Mouse (Mus musculus) layer of hippocampus, postnatal 25 days (tissue): ENCODE results near the gene Tmem53. TPM values are rescaled to one million over a fixed set of nuclear protein-coding genes. Genes with fewer than 3 reads are reported as not detected.

Source experiments
- DNase-seq, 2 experiments: peaks; one replicate each; pipeline ENCODE4 v3.0.0; 2022; ENCODE audit warnings: mixed read lengths in 2 of 2, low spot score in 1 of 2; ENCODE audit errors: extremely low spot score in 1 of 2
- total RNA-seq, 2 experiments: library from RNA; stranded (reverse); gene quantifications; 2 replicates each; pipeline ENCODE4 v1.2.3; 2021

Gene Tmem53
- 1 to 10 TPM; 4.6 to 6.0 TPM for total RNA-seq

DNA sequence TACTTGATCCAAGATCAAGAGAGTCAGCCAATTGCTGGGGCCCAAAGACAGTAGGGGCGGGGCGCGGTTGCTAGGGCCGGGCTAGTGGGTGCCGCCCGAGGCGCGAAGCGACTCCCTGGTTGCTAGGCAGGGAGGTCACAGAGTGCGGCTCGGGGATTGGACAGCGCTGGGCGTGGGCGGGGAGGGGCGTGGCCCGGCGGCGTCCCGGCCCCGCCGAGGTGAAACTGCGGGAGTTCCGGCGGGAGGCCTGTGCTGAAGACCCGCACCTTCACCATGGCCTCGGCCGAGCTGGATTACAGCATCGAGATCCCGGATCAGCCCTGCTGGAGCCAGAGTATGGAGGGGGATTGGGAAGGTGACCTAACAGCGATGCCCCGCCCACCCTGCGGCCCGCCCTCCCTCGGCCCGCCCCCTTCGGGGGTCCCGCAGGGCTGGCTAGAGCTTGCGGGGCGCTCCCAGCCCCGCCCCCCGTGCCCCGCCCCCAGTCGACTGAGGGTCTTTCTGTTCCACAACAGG lies at the start of gene Tmem53, which contains the start of gene Armh1:
TSS of gene Tmem53 (plus strand) at position 151 of the 516 bp plus-strand sequence.
TSS of gene Armh1 (minus strand) at position 325 of the 516 bp plus-strand sequence.
- DNase-seq: peak; percentile 64 to 73

DNA sequence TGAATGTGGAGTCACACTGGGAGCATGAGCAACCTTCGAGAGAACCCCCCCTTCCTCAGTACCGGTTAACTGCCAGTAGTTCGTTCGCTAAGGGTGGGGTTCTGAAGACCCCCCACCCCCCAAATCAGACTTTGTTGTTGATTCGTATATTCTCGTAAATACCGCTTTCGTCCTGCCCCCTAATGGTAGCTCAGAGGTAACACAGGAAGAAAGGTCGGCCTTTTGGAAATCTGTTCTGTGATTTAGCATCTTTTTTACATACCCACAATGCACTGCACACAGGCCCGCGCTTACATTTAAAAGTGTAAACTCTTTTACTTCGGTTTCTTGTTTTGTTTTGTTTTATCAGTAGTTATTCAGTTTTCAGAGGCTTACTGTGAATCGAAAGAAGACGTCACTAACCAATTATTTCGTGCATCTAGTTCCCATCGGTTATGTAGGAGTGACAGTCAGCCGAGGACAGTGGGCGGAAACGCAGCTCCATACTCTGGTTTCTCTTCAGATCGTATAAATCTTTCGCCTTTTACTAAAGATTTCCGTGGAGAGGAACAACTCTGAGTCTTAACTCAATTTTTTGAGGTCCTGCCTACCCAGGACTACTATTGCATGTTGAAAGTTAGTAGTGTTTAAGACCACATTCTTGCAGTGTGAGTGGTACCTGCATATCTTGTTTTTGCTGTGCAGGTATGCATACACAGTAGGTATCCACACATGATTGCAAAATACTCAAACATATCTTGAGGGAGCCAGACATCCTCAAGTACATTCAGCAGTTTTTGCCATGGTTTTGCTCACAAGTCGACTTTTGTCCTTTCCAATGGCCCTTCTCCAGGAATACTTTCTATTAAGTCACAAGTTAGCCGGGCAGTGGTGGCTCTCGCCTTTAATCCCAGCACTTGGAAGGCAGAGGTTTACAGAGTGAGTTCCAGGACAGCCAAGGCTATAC lies 49.4 kb upstream of the Tmem53 start:
- DNase-seq: no peak

DNA sequence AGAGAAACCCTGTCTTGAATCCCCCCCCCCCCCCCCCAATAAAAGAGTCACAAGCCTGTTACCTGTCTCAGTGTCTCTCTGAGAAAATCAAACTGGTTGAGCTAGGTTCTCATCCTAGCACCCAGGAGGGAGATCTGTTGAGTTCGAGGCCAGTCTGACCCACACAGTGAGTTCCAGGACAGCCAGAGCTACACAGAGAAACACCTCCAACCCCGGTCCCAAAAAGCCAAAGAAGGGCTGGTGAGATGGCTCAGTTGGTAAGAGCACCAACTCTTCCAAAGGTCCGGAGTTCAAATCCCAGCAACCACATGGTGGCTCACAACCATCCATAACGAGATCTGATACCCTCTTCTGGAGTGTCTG lies 48.8 kb upstream of the Tmem53 start:
- DNase-seq: no peak

DNA sequence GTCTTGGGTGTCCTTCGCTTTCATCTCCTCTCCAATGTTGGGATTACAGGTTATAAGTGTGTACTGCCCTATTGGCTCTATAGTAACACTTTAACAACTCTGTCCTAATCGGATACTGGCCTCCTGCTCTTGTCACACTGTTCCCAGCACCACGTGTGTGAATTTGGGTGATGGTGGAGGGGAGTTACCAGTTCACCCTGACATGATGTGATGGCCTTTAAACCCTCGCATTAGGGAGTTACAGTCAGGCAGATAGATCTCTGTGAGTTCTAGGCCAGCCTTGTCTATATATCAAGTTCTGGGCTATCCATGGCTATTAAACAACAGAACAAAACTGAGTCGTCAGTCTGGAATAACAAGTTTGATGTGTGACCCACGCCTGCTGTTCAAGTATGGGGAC lies 42.2 kb upstream of the Tmem53 start:
- DNase-seq: no peak

DNA sequence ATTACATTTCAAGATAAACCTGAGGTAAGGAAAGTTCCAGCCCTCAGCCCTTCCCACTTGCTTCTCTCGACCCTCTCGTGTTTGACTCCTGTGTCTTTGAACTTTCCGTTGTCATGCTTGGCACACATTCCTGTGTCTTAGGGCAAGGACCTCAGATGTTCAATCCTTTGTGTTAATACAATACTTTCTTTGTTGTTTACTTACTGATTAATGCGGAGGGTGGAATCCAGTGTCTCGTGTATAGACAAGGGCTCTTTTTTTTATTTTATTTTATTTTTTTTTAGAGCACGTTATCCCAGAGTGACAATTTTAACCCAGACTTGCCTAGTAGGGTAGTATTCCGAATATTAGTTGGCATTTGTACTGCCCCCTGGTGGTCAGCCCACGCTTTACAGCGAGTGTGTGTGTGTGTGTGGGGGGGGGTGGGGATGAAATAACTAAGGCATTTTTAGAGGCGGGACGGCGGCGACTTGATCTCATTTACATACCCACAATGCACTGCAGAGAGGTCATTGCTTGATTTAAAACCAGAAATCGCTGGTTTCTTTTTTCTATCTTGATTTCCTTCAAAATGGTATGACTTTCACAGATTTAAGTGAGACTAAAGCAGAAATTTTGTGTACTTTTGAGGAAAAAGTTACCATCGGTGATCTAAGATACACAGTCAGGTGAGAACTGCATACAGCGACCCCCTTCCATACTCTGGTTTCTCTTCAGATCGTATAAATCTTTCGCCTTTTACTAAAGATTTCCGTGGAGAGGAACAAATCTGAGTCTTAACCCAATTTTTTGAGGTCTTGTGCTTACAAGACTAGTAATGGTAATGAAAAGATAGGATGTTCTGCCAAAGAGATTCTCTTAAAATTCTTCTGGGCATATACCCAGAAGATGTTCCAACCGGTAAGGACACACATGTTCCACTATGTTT lies 41.3 kb upstream of the Tmem53 start:
- DNase-seq: peak; percentile 37 to 75

DNA sequence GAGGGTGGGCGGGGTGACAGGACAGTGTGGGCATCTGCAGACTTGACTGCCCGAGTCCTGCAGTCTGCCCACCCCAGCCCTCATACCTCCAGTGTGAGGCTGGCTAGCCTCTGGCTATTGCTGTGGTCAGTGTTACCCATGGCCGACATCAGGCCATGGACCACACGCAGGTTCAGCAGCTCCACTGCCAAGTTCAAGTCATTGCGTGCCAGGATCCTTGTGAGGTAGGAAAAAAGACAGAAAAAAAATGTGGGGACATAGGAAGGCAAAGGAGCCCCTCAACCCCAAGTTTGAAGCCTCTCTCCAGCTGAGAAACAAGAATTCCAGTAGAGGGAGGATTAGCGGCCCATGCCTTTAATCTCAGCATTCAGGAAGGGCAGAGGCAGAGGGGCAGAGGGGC lies 37.5 kb upstream of the Tmem53 start:
- no peak for DNase-seq

DNA sequence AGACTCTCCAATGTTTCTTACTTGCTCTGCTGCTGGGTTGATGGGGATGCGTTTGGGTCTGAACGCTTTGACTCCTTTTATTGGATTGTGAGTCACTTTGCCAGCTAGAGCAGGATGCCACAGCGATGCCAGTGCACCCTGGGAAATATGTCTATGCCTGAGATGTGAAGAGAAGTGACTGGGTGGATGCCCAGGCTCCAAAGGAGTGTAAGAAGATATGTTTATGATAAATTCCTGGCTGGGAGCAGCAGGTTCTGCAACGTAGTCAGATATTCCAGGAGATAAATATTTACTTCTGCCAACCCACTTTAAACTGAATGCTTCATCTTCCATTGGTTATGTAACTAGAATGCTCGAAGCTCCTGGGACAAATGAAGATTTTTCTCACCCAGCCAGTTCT lies 34.7 kb upstream of the Tmem53 start:
- DNase-seq: no peak

DNA sequence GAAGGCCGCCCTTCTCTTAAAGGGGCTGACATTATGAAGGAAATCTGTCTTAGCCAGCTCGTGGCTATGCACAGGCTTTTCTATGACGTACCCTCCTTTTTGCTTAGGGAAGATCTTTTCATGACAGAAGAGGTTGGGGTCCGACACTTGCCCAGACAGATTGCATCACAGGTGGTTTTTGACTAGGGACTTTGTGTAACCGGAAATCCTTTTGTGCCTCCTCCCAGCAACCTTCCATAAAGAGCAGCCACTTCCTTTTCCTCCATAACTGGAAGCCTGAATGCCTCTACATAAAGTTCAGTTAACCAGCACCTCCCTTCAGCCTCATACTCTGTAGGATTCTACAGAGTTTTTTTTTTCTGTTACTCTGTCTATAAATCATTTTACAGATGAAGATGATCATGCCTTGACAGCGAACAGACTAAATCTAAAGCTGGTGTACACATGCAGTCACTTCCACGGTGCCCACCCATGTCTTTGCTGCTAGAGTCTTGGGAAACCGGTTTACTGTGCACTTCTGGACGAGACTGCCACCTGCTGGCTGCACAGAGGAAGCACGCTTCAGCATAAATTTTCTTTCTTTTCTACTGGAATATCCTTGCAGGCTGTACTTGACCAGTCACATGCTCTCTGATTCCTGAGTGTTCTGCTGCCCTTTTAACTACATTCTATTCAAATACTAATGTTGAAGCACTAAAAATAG lies 33.1 kb upstream of the Tmem53 start:
- peak; percentile 27 to 61 for DNase-seq

DNA sequence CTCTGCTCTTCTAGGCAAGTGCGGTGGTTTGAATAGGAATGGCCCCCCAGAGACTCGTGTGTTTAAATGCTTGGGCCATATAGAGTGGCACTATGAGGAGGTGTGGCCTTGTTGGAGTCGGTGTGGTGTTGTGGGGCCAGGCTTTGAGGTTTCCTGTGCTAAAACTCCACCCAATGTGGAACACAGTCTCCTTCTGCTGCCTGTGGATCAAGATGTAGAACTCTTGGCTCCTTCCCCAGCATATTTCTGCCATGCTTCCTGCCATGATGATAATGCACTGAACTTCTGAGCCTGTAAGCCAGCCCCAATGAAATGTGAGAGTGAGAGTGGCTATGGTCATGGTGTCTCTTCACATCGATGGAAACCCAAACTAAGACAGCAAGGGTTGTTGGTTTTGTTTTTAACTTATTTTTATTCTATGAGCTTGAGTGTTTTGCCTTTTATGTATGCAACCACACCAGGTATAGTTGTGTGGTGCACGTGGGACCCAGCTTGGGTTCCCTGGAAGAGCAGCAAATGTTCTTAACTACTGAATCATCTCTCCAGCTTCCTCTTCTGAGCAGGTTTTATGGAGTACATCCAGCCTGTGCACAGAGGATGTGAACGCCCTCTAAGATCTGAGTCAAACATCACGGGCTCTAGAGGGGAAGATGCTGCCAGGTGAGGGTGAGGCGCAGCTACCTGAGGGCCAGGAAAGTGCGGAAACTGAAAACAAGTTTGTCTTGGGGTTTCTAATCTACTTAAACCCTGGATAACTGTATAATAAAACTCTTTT lies 30.8 kb upstream of the Tmem53 start:
- no peak for DNase-seq

DNA sequence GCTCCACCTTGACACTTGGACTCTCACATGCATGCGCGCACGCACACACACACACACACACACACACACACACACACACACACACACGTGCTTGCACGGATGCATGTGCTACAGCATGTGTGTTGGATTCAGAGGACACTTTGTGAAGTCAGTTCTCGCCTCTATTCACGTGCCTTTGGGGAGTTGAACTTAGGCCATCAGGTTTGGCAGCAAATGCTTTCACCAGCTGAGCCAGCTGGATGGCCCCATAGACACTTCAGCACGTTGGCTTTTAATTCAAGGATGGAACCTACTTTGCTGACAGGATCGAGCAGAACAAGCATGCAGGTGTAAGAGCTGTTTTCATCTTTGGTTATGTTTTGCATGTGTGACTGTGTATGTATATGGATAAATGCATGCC lies 29.9 kb upstream of the Tmem53 start:
- DNase-seq: no peak

DNA sequence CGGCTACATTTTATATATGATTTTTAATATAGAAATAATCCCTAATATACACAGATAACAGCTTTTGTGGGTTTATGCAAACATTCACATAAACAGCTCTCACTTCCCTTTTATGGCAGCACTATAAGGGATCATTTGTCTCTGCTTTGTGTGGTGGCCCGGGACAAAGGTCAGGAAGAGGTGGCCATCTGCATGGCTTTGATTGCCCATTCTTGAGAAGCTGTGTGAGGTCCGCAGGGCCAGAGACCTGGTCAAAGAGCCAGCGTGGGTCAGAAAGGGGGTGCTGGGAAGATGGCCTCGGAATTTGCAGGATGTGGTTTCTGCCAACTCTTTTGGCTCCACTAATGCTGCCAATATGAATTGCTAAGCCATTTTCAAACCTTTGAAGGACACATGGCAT lies 28.8 kb upstream of the Tmem53 start:
- no peak for DNase-seq

DNA sequence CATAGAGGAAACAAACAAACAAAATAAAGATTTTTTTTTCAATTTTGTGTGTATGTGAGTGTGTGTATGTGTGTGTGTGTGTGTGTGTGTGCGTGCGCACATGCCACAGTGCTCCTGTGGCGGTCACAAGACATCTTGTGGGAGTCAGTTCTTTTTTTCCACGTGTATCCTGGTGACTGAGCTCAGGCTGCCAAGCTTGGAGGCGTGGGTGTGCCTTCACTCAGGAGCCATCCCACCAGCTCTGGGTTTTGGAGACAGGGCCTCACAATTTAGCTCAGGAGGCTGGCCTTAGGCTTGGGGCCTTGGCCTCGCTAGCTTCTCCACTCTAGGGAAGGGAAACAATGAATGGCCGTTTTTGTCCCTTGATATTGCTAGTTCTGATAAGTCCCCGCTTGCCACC lies 27.6 kb upstream of the Tmem53 start:
- no peak for DNase-seq

DNA sequence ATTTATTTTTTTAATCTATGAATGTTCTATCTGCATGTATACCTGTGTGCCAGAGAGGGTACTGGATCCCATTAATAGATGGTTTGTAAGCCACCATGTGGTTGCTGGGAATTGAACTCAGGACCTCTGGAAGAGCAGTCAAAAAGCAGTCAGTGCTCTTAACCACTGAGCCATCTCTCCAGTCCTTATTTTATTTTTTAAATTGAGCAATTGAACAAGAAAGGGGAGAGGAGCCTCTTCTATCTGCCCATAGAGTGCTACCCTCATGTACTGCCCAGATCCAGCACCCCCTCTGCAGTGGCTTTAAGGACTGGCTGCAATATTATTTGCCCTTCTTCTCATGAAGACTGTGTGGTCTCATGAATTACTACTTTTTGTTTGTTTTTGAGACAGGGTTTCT lies 26.5 kb upstream of the Tmem53 start:
- DNase-seq: no peak

DNA sequence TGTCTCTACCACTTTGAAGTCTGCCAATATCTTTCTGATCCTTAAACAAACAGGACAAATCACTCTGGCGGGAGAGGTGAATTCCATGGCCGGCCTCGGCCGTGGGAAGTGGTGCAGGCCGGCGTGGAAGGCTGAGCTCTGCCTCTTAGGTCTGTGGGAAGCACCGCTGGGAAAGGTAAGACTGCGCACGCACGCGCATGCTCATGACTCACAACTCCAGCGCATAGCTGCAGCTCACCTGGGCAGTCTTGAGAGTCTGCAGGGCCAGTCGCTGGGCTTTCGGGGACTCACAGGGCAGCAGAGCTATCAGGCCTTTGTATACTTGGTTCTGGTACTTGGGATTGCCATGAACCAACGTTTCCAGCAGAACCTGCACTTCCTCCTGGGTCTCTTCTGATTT lies 22.2 kb upstream of the Tmem53 start:
- no peak for DNase-seq

DNA sequence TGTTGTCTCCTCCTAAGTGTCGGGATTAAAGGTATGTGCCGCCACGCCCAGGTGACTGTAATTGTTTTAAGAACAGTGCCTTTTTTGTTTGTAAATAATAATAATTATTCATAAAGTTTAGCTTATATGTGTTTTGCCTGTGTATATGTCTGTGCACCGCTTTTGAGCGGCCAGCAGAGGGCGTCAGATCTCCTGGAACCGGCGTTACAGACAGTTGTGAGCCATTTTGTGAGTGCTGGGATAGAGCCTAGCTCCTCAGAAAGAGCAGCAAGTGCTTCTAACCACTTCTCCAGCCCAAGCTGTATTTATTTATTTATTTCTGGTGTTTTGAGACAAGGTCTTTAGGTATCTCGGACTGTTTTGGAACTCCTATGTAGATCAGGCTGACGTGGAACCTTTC lies 21.4 kb upstream of the Tmem53 start:
- no peak for DNase-seq

DNA sequence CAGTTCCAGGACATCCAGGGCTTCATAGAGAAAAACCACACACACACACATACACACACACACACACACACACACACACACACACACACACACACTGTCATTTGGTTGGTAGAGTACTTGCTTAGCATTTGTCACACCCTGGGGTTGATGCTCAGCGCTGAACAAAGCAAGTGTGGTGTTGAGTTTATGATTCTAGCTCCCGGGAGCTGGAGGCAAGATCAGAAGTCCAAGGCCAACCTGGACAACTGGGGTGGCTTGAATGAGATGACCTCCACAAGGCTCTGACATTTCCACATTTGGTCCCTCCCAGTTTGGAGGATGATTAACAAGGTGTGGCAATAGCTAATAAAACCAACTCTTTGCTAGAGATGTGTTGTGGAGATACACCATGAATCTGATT lies 20.5 kb upstream of the Tmem53 start:
- DNase-seq: no peak

DNA sequence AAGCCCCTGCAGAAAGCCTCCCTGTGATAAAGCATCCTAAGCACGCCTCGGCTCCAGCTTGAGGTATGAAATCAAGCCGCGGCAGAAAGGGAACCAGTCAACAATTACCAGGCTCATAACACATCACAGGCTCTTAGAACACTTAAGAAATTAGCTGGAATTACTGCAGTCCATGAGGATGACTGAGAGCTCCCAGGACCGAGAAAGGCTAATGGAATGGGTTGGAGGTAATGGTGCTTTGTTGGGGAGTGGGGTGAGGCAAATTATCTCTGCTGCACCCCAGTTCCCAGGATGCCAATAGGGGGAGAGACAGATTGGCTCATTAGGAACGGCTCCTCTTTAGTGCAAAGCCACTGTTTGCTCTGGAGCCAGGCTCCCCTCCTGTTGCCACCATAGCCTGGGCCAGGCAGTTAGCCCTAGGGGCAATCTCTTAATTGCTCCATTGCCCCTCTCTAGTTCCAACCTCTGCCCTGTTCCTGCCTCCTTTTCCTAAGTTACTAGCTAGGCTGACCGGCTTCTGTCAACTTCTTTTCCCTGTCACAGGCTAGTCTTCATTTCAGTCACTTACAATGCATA lies 17.5 kb upstream of the Tmem53 start:
- no peak for DNase-seq

DNA sequence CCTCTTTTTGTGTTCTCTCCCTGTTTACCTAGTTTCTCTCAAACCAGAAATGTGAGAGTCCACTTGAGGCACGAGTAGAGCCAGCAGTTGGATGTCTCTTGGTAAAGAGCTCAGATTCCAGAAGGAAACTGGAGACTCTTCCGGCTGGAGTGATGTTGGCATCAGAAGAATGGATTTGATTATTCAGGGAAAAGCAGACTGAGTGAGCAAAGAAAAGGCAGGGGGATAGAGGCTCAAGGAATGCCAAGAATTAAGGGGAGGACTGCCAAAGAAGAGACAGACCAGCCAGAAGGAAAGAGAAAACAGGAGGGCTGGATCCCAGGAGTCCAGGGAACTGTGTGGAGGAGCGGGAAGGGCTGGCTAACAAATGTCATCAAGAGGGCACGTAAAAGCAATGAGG lies 15.9 kb upstream of the Tmem53 start:
- DNase-seq: no peak

DNA sequence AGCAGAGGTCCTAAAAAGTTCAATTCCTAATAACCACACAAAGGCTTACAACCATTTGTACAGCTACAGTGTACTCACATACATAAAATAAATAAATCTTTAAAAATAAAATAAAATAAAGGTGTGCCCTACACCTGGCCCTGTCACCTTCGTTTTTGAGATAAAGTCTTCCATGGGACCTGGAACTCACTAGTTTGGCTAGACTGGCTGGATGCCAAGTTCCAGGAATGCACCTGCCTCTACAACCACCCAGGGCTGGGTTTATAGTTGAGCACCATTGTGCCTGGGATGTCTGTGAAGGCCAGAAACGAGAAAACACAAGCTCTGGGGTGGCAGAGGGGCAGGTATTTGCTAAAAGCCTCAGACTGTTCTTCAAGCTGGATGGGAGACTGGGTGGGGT lies 12.6 kb upstream of the Tmem53 start:
- no peak for DNase-seq
